Mouse (Mus musculus): ENCODE results near the gene Parvb.

DNA sequence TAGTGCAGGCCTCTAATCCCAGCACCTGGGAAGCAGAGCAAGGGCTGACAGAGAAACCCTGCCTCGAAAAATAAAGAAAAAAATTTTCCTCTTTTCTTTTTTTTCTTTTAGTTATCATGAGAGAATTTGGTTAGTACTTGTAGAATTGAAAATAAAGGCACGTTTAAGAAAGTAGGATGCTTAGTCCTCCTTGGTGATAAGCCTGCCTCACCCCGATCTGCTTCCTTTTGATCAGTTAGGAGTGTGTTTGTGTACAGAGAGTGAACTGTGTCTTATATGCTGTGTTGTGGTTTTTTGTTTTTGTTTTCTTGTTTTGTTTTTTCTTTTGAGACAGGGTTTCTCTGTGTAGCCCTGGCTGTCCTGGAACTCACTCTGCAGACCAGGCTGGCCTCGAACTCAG is 24.5 kb upstream of the Parvb start:
- TF ChIP-seq CTCF (IDR thresholded peaks at IDR 0.05; ENCODE audit: low read depth, low read length): no peak
- TF ChIP-seq GATA2 (IDR thresholded peaks at IDR 0.05; ENCODE audit: borderline replicate concordance, low read depth, low read length): no peak
- TF ChIP-seq POLR2AphosphoS5 (IDR thresholded peaks at IDR 0.05; ENCODE audit: insufficient replicate concordance, low read depth, low read length): no peak
- TF ChIP-seq TAL1 (conservative IDR thresholded peaks at IDR 0.05; ENCODE audit: low read depth, low read length): no peak
- no peak for TF ChIP-seq GATA1 (IDR thresholded peaks at IDR 0.05; ENCODE audit: borderline replicate concordance, low read length)

Measured in G1E (cell line).